Mouse (Mus musculus) gastrocnemius, postnatal 14 days (tissue): Measurements from ENCODE around the gene Hcar2. TPM values are rescaled to one million over a fixed set of nuclear protein-coding genes. Genes with fewer than 3 reads are reported as not detected.

Experiments used
- DNase-seq: peaks from one replicate; pipeline ENCODE4 v3.0.0; 2021; ENCODE audit warnings: mixed read lengths
- intact Hi-C: fragments of 180-260 bp; cut with DNase I; formaldehyde crosslinking; loops from one replicate; pipeline ENCODE4 v1.15.1; 2025; ENCODE audit warnings: low total_unique reads
- total RNA-seq, 2 experiments: library from RNA; stranded (reverse); gene quantifications; 2 replicates each; pipeline ENCODE4 v1.2.3; 2021

Hcar2 gene
- total RNA-seq, 2 experiments from 2014 or later, result not detected

DNA sequence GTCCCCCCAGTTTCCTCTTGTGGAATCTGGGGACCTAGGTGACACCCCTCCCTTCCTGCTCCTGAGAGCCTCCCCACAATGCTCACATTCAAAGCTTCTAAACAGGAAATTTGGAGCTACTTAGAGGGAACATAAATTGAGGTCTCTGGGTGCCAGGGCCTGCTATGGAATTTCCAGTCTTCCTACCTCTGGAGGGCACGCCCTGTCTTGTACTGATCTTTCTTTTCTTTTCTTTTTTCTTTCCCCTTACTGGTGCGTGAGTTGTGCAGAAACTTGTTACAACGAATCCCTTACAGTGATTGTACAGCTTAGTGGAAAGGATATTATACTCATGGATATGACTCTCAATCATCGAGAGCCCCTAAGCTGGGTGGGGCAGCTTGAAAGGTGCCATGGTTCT is 4.3 kb upstream of the Hcar2 start:
- DNase-seq, result no peak
- intact Hi-C loops, result no loop called here

GRCm38 (mm10) chr5:123866457-123866856 is 1.2 kb upstream of the Hcar2 start:
- intact Hi-C loops, result no loop called here
- DNase-seq, result no peak

DNA sequence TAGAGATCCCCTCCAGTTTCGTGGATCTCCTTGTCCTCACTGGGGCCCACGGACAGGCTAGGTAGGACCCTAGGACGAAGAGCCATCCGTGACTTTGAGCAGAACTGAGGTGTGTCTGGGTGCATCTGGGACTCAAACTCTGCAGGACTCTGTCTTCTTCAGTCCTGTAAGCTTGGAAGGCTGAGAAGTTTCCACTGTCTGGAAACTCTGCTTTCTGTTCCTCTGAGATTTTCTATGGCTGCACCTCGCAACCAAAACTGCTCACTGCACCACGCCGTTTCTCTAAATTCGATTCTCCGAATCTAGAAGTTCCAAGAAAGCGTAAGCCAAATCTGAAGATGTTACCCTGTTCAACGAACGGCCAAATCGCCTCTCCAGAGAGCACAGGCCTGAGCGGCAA is 1.4 kb downstream of the Hcar2 start:
- no peak for DNase-seq
- intact Hi-C loops, result no loop called here

DNA sequence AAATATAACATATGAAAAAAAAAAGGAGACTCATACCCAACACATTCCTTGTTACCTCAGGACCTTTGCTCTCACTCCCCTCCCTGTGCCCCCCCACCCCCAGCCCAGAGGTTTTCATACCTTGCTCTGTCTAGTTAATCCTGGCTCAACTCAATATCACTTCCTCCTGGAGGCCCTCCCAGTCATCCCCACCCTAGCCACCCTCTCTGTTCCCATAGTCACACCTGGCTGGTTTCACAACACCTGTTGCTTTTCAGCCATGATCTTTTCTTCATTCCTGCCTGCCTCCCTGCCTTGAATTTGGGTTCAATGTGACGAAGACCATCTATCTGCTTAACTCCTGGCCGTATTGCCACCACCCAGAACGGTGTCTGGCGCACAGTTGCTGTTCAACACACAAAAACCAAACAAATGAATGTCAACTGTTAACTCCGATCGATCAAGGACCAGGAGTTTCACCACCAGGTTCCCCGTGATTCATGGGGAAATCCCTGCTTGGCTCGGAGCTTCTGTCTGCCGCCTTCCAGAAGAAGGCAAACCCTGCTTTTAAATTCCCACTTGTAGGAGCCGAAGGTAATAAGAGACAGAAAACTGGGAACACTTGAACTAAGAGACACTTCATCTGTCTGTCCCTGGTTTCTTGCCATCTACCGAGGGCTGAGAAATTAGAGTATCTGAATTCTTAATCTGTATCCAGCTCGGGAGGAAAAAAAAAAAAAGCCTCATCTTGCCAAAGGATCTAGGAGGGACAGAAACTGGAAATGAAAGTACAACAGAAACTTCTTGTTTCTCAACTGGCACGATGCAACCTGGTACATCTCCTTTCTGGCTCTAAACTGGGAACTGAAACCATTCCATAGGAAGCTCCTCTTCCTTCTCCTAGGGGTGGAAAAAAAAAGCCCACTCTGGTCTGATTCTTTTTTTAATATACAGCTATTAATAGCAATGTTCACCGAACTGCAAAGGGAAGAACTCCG is 2.6 kb downstream of the Hcar2 start:
- DNase-seq, result no peak
- intact Hi-C loops, result no loop called here

GRCm38 (mm10) chr5:123858798-123859197 is 6.5 kb downstream of the Hcar2 start:
- intact Hi-C loops, result no loop called here
- no peak for DNase-seq

DNA sequence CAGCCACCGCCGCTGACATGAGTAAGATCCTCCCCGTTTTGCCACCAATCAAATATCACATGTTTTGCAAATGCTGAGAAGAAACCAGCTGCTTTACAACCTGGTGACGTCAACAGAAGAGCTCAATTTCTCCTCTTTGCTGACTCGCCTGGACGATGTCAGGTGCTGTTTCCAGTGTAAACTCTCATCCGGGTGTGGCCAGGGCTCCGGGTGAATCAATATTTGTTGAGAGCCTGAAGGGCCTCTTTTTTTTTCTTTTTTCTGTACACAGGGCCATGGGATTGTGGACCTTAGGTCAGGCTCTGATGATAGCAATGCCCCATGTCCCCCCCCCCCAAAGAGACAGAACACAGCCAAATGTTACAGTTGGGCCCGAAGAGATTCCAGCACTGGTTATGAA is 10.8 kb downstream of the Hcar2 start:
- intact Hi-C loops, result no loop called here
- DNase-seq, result no peak

GRCm38 (mm10) chr5:123853877-123854504 is 11.3 kb downstream of the Hcar2 start:
- no peak for DNase-seq
- intact Hi-C loops, result no loop called here

DNA sequence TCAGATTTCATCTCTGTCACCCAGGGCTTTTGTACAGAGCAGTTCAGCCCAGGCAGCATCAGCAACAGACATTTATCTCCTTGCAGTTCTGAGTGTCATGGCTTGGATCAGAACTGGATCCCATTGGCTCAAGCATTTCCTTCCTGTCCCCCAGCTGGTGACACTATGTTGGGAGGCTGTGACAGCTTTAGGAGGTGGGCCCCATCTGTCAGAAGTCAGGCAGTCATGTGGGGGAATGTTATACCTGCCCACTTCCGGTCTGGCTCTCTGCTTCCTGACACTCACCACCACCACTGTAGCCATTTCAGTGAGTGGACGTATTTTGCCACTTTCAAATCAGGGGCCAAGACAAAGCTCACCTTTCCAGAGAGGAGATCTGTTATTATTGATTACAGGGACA is 13.9 kb downstream of the Hcar2 start:
- DNase-seq, result no peak
- intact Hi-C loops, result no loop called here

DNA sequence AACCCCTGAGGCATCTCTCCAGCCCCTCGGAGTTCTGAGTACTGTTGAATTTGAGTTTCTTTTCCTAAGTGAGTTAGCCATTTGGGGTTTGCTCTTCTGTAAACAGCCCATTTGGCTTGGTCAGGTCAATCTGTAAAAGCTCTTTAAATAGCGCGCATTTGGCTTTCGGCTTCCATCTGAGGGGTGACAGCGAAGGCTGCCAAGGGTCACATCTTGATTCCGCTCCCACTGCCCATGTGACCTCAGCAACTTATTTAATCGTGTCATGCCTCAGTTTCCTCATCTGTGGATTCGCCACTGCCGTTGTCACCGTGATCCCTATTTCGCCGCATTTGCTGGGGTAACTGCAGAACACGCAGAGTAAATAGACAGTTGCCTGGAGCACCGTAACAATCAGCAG is 21.0 kb downstream of the Hcar2 start:
- intact Hi-C loops, result no loop called here
- no peak for DNase-seq

GRCm38 (mm10) chr5:123843816-123844215 is 21.5 kb downstream of the Hcar2 start:
- intact Hi-C loops, result no loop called here
- DNase-seq, result no peak

DNA sequence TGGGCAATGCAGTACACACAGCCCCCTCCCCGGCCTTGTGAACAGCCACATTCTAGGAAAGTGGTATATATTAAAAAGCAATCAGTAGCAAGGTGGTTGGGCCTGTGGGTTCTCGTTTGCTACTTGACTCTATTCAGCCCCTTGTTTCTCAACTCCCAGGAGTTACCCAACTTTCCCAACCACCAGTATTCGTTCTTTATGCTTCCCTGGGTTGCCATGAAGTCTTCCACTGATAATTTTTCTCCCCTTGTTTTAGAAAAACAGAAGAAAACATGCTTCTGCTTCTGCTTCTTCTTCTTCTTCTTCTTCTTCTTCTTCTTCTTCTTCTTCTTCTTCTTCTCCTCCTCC is 22.4 kb downstream of the Hcar2 start:
- intact Hi-C loops, result no loop called here
- DNase-seq, result no peak

DNA sequence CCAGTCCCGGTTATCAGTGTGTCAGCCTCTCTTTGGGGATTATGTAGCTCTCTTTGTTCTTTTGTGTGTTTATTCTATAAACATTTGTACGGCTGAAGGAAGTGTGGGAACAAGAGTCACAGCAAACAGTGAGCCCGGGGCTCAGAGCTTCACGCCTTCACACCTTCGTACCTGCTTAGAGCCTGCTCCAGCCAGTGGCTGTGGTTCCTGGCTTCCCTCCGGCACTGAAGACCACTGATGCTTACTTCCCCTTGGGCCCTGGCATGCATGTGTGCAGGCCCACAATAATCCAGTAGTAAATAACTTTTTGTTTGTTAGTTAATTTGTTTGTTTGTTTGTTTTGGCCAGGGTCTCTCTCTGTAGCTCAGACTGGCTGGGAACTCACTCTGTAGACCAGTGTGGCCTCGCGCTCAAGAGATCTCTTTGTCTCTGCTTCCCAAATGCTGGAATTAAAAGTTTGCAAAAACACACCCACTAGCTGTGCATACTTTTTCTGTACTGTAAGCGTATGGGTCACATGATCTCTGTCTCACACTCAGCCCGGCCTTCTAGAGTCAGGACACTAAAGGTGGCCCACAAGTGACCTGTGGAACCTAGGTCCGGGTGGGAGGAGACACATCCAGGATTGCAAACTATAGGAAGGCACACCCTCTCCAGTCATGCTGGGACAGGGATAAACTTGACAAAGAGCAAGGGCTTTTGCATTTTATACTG is 22.9 kb downstream of the Hcar2 start:
- intact Hi-C loops, result no loop called here
- DNase-seq, result no peak

- intact Hi-C loops, result no loop called here
- DNase-seq, result no peak
Measured at GRCm38 (mm10) chr5:123837371-123837770, 27.9 kb downstream of the Hcar2 start.

- no peak for DNase-seq
- intact Hi-C loops, result no loop called here
Measured at GRCm38 (mm10) chr5:123834836-123835235, 30.5 kb downstream of the Hcar2 start.

- no peak for DNase-seq
- intact Hi-C loops, result no loop called here
Measured at GRCm38 (mm10) chr5:123832309-123832708, 33.0 kb downstream of the Hcar2 start.

DNA sequence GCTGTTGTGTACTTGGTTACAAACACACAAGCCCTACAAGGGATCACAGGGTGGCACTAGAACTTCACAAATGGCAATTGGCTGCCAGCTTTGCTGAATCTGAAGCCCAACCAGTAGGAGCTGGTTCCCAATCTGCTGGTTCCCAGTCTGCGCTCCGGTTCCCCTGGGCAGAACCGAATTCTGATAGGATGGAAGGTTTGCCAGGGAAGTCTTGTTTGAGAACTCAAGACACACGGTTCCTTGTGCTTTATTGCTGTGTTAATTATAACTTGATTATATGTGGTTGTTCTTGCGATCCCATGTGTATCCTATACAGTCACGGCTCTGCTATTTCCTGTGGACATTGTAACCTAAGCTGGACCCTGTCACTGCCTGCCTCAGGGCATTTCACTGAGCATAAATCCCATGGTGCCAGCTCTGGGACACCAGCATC is 37.6 kb downstream of the Hcar2 start:
- DNase-seq, result peak; percentile 40
- intact Hi-C loops, result loop anchor here (5.0 kb wide), 1 partner anchor 80 kb away; the partner anchor contains the start of gene Denr

DNA sequence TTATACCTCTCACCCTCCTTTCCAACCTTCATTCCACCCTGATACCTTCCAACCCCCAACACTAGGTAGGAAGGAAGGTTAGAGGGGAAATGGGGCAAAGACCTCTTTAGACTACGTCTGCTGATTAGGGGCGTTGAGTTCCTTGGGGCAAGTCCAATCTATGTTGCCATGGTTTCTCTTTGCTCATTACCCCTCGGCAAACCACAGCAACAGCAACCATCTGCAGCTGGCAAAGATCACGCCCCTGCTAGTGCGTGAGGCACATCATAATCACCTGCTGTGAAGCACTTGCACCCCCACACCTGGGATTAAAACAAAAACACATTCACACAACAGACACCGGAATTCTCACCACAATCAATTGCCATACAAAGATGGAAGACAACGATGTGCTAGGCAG is 42.6 kb downstream of the Hcar2 start:
- intact Hi-C loops, result no loop called here
- no peak for DNase-seq

DNA sequence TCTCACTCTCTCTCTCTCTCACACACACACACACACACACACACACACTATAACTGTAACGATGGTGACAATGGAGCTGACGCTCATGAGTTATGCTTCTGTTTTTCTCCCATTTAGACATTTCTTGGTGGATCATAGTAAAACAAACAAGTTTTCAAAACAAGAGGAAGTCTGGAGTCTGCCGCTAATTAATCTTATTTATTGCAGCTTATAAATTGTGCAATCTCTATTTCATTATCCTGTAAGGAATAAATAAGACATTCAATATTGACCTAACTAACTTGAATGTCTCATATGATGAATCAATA is 44.1 kb downstream of the Hcar2 start:
- intact Hi-C loops, result no loop called here
- no peak for DNase-seq

- intact Hi-C loops, result no loop called here
- DNase-seq, result no peak
Measured at GRCm38 (mm10) chr5:123820501-123821263, 44.6 kb downstream of the Hcar2 start.
